Mouse (Mus musculus): ENCODE results near the gene Palm2. TPM values are rescaled to one million over a fixed set of nuclear protein-coding genes. Genes with fewer than 3 reads are reported as not detected.

The Palm2 gene
- polyA plus RNA-seq, 1 experiment from 2014 or later = 20.2 TPM

DNA sequence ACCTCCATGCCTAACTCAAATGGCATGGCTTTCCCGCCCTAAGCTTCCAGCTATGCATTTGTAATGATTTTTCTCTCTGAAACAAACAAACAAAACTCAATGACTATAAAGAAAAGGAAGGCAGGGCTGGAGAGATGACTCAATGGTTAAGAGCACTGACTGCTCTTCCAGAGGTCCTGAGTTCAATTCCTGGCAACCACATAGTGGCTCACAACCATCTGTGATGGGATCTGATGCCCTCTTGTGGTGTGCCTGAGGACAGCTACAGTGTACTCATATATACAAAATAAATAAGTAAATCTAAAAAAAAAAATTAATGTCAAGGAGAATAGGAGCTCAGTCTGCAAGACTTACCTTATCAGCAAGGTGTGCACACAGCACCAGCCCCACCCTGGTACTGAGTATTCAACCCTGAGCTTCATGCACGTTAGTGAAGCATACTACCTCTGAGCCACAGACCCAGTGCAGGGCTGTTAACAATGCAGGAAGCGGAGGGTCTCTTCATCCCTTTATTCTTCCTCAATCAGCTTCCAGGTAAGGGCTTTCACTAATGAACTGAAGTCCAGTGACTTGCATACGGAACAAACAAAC lies 12.9 kb downstream of the Palm2 start:
- ATAC-seq (replicated peaks; ENCODE audit: insufficient number of reproducible peaks, insufficient read depth, low FRiP score, low read depth) = no peak
- Histone ChIP-seq H3K27me3 (no peaks in the 10 kb centered on the region), H3K9me3 (replicated peaks) (no peaks in the 10 kb centered on the region), H3K4me3 (no peak overlapping the region), H3K36me3 (no peaks in the 10 kb centered on the region), H3K4me1 (replicated peaks) (no peaks in the 10 kb centered on the region), H3K9ac (no peak overlapping the region), H3K27ac (no peak overlapping the region), H3K4me2 (no peak overlapping the region)
- 87% methylated on average over 4 of the region's 4 CpGs for WGBS

- H3K4me3 ChIP-seq = no peak overlapping the region
- 21% methylated on average over 3 of the region's 3 CpGs for WGBS
- ATAC-seq (replicated peaks; ENCODE audit: insufficient number of reproducible peaks, insufficient read depth, low FRiP score, low read depth) = no peak
- H3K4me1 ChIP-seq (replicated peaks) = no peaks in the 10 kb centered on the region; the same call in 1 of the 2 replicates
- H3K27ac ChIP-seq = no peak overlapping the region
- no peak overlapping the region for H3K4me2 ChIP-seq
- H3K9ac ChIP-seq = no peak overlapping the region
- H3K9me3 ChIP-seq (replicated peaks) = no peaks in the 10 kb centered on the region
- no peaks in the 10 kb centered on the region for H3K36me3 ChIP-seq
- no peaks in the 10 kb centered on the region for H3K27me3 ChIP-seq
These were observed 17.8 kb downstream of the Palm2 start for GRCm38 (mm10) chr4:57451896-57452295.

GRCm38 (mm10) chr4:57452661-57453060 lies 18.6 kb downstream of the Palm2 start:
- Histone ChIP-seq H3K9ac (no peak overlapping the region), H3K27me3 (no peaks in the 10 kb centered on the region), H3K4me3 (no peak overlapping the region), H3K4me2 (no peak overlapping the region), H3K27ac (no peak overlapping the region), H3K36me3 (no peaks in the 10 kb centered on the region), H3K4me1 (replicated peaks) (no peaks in the 10 kb centered on the region; the same call in 1 of the 2 replicates), H3K9me3 (replicated peaks) (no peaks in the 10 kb centered on the region)
- WGBS = 91% methylated on average over 5 of the region's 5 CpGs
- ATAC-seq (replicated peaks; ENCODE audit: insufficient number of reproducible peaks, insufficient read depth, low FRiP score, low read depth) = no peak

GRCm38 (mm10) chr4:57462378-57462777 lies 28.3 kb downstream of the Palm2 start:
- H3K9me3 ChIP-seq (replicated peaks) = no peaks in the 10 kb centered on the region
- H3K4me2 ChIP-seq = no peak overlapping the region
- no peak overlapping the region for H3K9ac ChIP-seq
- H3K27me3 ChIP-seq = no peaks in the 10 kb centered on the region
- ATAC-seq (replicated peaks; ENCODE audit: insufficient number of reproducible peaks, insufficient read depth, low FRiP score, low read depth) = no peak
- no peak overlapping the region for H3K4me3 ChIP-seq
- H3K27ac ChIP-seq = no peak overlapping the region
- H3K4me1 ChIP-seq (replicated peaks) = 0 out of 2 replicates have a peak, but pooled peaks cover 4% of the 10 kb centered on the region
- WGBS = 47% methylated on average over 3 of the region's 3 CpGs
- no peaks in the 10 kb centered on the region for H3K36me3 ChIP-seq

DNA sequence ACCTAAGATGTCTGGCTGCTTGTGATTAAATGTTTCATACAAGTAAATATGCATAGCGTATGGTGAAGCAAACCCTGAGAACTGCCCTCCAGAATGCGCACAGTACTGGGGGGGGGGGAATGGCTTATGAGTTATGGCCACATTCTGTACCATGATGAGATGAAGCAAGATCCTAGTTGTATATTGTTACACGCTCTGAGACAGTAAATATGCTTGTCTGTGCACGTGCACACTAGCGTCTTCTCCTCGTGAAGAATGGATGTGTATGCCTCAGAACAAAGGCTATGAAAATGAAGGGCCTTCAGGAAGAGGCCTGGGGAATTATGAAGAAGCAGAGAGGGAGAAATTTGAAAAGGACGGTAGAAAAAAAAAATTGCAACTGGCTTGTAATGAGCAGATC lies 48.4 kb downstream of the Palm2 start:
- Histone ChIP-seq H3K4me2 (no peak overlapping the region), H3K36me3 (no peaks in the 10 kb centered on the region), H3K4me1 (replicated peaks) (no peaks in the 10 kb centered on the region), H3K9ac (no peak overlapping the region), H3K9me3 (replicated peaks) (no peaks in the 10 kb centered on the region), H3K4me3 (no peak overlapping the region), H3K27me3 (no peaks in the 10 kb centered on the region), H3K27ac (no peak overlapping the region)
- ATAC-seq (replicated peaks; ENCODE audit: insufficient number of reproducible peaks, insufficient read depth, low FRiP score, low read depth) = no peak
- 80% methylated on average over 7 of the region's 7 CpGs for WGBS

DNA sequence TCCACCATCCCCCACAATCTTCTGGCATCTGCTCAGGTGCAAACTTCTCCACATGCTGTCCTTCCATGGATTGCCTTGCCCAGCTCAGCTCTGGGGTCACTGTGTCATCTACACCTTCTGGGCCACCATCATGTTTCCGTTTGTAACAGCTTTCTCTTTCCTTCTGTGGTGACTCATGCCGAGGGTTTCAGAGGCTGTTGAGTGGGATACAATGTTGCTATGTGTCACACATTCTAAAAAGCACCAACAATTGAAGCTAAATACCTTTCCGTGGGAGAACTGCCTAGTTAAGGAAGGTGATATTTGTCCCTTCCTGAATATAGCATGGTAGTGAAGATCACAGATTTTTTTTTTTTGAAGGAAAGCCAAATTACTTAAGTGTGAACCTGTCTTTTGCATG lies 52.3 kb downstream of the Palm2 start:
- H3K27me3 ChIP-seq = no peaks in the 10 kb centered on the region

GRCm38 (mm10) chr4:57489887-57490286 lies 55.8 kb downstream of the Palm2 start:
- Histone ChIP-seq H3K27ac (peak overlapping the region; percentile 72), H3K36me3 (no peaks in the 10 kb centered on the region), H3K9ac (no peak overlapping the region), H3K4me3 (no peak overlapping the region), H3K4me2 (no peak overlapping the region), H3K4me1 (replicated peaks) (peaks cover 17% of the 10 kb centered on the region), H3K27me3 (no peaks in the 10 kb centered on the region), H3K9me3 (replicated peaks) (no peaks in the 10 kb centered on the region)
- 41% methylated on average over 6 of the region's 6 CpGs for WGBS
- ATAC-seq (replicated peaks; ENCODE audit: insufficient number of reproducible peaks, insufficient read depth, low FRiP score, low read depth) = no peak

More for the DNA sequence above, 52.3 kb downstream of the Palm2 start:
- H3K9me3 ChIP-seq (replicated peaks) = no peaks in the 10 kb centered on the region
- H3K27ac ChIP-seq = no peak overlapping the region
- H3K4me3 ChIP-seq = no peak overlapping the region
- no peak for ATAC-seq (replicated peaks; ENCODE audit: insufficient number of reproducible peaks, insufficient read depth, low FRiP score, low read depth)
- no peak overlapping the region for H3K4me2 ChIP-seq
- peaks cover 17% of the 10 kb centered on the region for H3K4me1 ChIP-seq (replicated peaks)
- H3K9ac ChIP-seq = no peak overlapping the region
- H3K36me3 ChIP-seq = no peaks in the 10 kb centered on the region
- WGBS = 73% methylated on average over 3 of the region's 3 CpGs

GRCm38 (mm10) chr4:57504792-57505191 lies 70.7 kb downstream of the Palm2 start:
- Histone ChIP-seq H3K4me3 (no peak overlapping the region), H3K36me3 (no peaks in the 10 kb centered on the region), H3K9ac (no peak overlapping the region), H3K27ac (no peak overlapping the region), H3K4me1 (replicated peaks) (no peaks in the 10 kb centered on the region), H3K27me3 (no peaks in the 10 kb centered on the region), H3K4me2 (no peak overlapping the region), H3K9me3 (replicated peaks) (no peaks in the 10 kb centered on the region)
- WGBS = 88% methylated on average over 6 of the region's 6 CpGs
- ATAC-seq (replicated peaks; ENCODE audit: insufficient number of reproducible peaks, insufficient read depth, low FRiP score, low read depth) = no peak

- Histone ChIP-seq H3K9ac (no peak overlapping the region), H3K27me3 (no peaks in the 10 kb centered on the region), H3K4me1 (replicated peaks) (peaks cover 4% of the 10 kb centered on the region; the same call in 1 of the 2 replicates), H3K9me3 (replicated peaks) (no peaks in the 10 kb centered on the region), H3K4me2 (no peak overlapping the region), H3K27ac (no peak overlapping the region), H3K36me3 (no peaks in the 10 kb centered on the region), H3K4me3 (no peak overlapping the region)
- 84% methylated on average over 2 of the region's 3 CpGs for WGBS
- ATAC-seq (replicated peaks; ENCODE audit: insufficient number of reproducible peaks, insufficient read depth, low FRiP score, low read depth) = no peak
These were observed 76.5 kb downstream of the Palm2 start for GRCm38 (mm10) chr4:57510576-57510975.

- no peak overlapping the region for H3K4me3 ChIP-seq
- H3K36me3 ChIP-seq = no peaks in the 10 kb centered on the region
- no peak overlapping the region for H3K27ac ChIP-seq
- no peak overlapping the region for H3K9ac ChIP-seq
- H3K9me3 ChIP-seq (replicated peaks) = no peaks in the 10 kb centered on the region
- H3K4me1 ChIP-seq (replicated peaks) = peaks cover 4% of the 10 kb centered on the region; the same call in 1 of the 2 replicates
- no peaks in the 10 kb centered on the region for H3K27me3 ChIP-seq
- ATAC-seq (replicated peaks; ENCODE audit: insufficient number of reproducible peaks, insufficient read depth, low FRiP score, low read depth) = no peak
- 94% methylated on average over 1 of the region's 1 CpGs for WGBS
- no peak overlapping the region for H3K4me2 ChIP-seq
These were observed 77.7 kb downstream of the Palm2 start for GRCm38 (mm10) chr4:57511734-57512133.

GRCm38 (mm10) chr4:57513241-57513933 lies 79.3 kb downstream of the Palm2 start:
- Histone ChIP-seq H3K27me3 (no peaks in the 10 kb centered on the region), H3K9ac (no peak overlapping the region), H3K4me3 (no peak overlapping the region), H3K4me1 (replicated peaks) (peaks cover 4% of the 10 kb centered on the region; the same call in 1 of the 2 replicates), H3K27ac (no peak overlapping the region), H3K36me3 (no peaks in the 10 kb centered on the region), H3K4me2 (no peak overlapping the region), H3K9me3 (replicated peaks) (no peaks in the 10 kb centered on the region)
- no peak for ATAC-seq (replicated peaks; ENCODE audit: insufficient number of reproducible peaks, insufficient read depth, low FRiP score, low read depth)
- 50% methylated on average over 8 of the region's 8 CpGs for WGBS
